Mouse (Mus musculus): ENCODE measurements around the gene Entpd1. TPM values are rescaled to one million over a fixed set of nuclear protein-coding genes. Genes with fewer than 3 reads are reported as not detected.

Gene Entpd1
- 18.9 TPM for polyA plus RNA-seq (2015; fragmentation: Illumina TruSeq; extraction: RNeasy Lipid Tissue Mini Kit (QIAGEN cat#74804); ENCODE audit: insufficient read depth, low read depth, low replicate concordance)

GRCm38 (mm10) chr19:40611830-40612506, at the start of gene Entpd1, which contains the start of gene Tctn3:
TSS of gene Entpd1 (plus strand) at chr19:40612366.
TSS of gene Tctn3 (minus strand) at chr19:40612233.

GRCm38 (mm10) chr19:40588293-40588654, 23.9 kb upstream of the Entpd1 start, which contains the start of gene Aldh18a1:
TSS of gene Aldh18a1 (minus strand) at chr19:40588463.

DNA sequence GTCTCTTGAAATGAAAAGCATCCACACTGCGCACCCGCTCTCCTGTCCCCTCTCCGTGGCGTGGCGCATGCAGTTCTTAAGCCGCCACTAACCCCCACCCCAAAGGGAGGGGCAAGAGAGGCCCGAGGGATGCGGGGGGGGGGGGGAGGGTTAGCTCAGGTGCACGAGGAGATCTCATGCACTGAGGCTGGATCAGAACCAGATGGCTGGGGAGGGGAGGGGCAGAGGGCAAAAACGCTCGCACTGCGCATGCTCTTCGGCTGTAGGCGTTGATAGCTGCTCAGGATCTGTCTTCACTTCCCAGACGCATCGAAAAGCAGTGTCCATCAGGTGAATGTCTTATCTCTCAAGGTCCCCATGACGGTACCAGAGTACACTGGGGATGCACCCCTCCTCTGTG, 136.4 kb downstream of the Entpd1 start, which contains the start of gene Cc2d2b:
Gene Cc2d2b, plus strand, starts transcription at position 195 of the 400 bp plus-strand sequence.

Other genes starting within 250 kb of the Entpd1 start
- gene Sorbs1, start 98.6 kb upstream of the Entpd1 start, polyA plus RNA-seq (2015; fragmentation: Illumina TruSeq; extraction: RNeasy Lipid Tissue Mini Kit (QIAGEN cat#74804); ENCODE audit: insufficient read depth, low read depth, low replicate concordance), result 11.2 TPM
- 26.6 TPM for gene Aldh18a1, start 23.9 kb upstream of the Entpd1 start, polyA plus RNA-seq (2015; fragmentation: Illumina TruSeq; extraction: RNeasy Lipid Tissue Mini Kit (QIAGEN cat#74804); ENCODE audit: insufficient read depth, low read depth, low replicate concordance)
- 4.0 TPM for gene Tctn3, start 133 bp upstream of the Entpd1 start, polyA plus RNA-seq (2015; fragmentation: Illumina TruSeq; extraction: RNeasy Lipid Tissue Mini Kit (QIAGEN cat#74804); ENCODE audit: insufficient read depth, low read depth, low replicate concordance)
- 1.5 TPM for gene Cc2d2b, start 136.4 kb downstream of the Entpd1 start, polyA plus RNA-seq (2015; fragmentation: Illumina TruSeq; extraction: RNeasy Lipid Tissue Mini Kit (QIAGEN cat#74804); ENCODE audit: insufficient read depth, low read depth, low replicate concordance)
- 0.89 TPM for gene Ccnj, start 218.9 kb downstream of the Entpd1 start, polyA plus RNA-seq (2015; fragmentation: Illumina TruSeq; extraction: RNeasy Lipid Tissue Mini Kit (QIAGEN cat#74804); ENCODE audit: insufficient read depth, low read depth, low replicate concordance)

All from pancreas, adult 10 weeks (tissue).